Comparison of ENCODE assay signal across 16 mouse cellular contexts in genomic region chr2:60902446-60903137, GRCm38 (mm10).
DNase-seq lines count a peak whose midpoint lies in the region; ATAC-seq and TF ChIP-seq lines count a peak whose summit lies in the region.
"Had no signal": no experiment of that assay in that cellular context is flagged by ENCODE, and none has a peak within 500 bp of the region (broad histone marks: within the 10 kb centered on the region; RNA-seq: fewer than 3 reads in every experiment).

No protein-coding gene starts in this region.

- no peak for TF ChIP-seq POLR2A in myocyte (IDR thresholded peaks at IDR 0.05; ENCODE audit: insufficient read length, low read depth)

- H3K27ac ChIP-seq in heart, embryonic 11.5 days (ENCODE audit: low read depth, low read length) = 0 out of 2 replicates have a peak overlapping the region, but pooled peaks have one; percentile 46
- H3K27ac ChIP-seq in heart, embryonic 10.5 days = no peak overlapping the region
- peak overlapping the region; percentile 79 for H3K27ac ChIP-seq in kidney, embryonic 16.5 days (ENCODE audit: low read length)
- H3K27ac ChIP-seq in stomach, embryonic 16.5 days (ENCODE audit: low read length) = peak overlapping the region; percentile 46; the same call in 1 of the 2 replicates
- no peak overlapping the region; the same call in 1 of the 2 replicates for H3K27ac ChIP-seq in stomach, postnatal 0 days (replicated peaks)
- H3K27ac ChIP-seq: embryonic facial prominence, embryonic 13.5 days; hindbrain, embryonic 15.5 days; layer of hippocampus, adult 2 months had no signal

- ATAC-seq in heart, embryonic 11.5 days (replicated peaks; ENCODE audit: insufficient number of reproducible peaks, low FRiP score, low TSS enrichment) = no peak
- no peak for ATAC-seq in kidney, embryonic 16.5 days (ENCODE audit: low FRiP score, low TSS enrichment)
- no peak for ATAC-seq in stomach, embryonic 16.5 days (ENCODE audit: insufficient read depth, low FRiP score)
- ATAC-seq in stomach, postnatal 0 days (ENCODE audit: low FRiP score, low TSS enrichment) = no peak
- ATAC-seq: forebrain, postnatal 0 days had no signal

- no peak overlapping the region for H3K9ac ChIP-seq in heart, embryonic 11.5 days (ENCODE audit: low read depth, low read length)
- no peak overlapping the region for H3K9ac ChIP-seq in kidney, embryonic 16.5 days (replicated peaks; ENCODE audit: low read length)
- no peak overlapping the region for H3K9ac ChIP-seq in stomach, embryonic 16.5 days (ENCODE audit: low read length)
- no peak overlapping the region for H3K9ac ChIP-seq in stomach, postnatal 0 days (ENCODE audit: low read length)
- H3K9ac ChIP-seq: embryonic facial prominence, embryonic 13.5 days; forebrain, postnatal 0 days; hindbrain, embryonic 15.5 days had no signal

- no peak overlapping the region for H3K4me3 ChIP-seq in heart, embryonic 11.5 days (ENCODE audit: low read depth, low read length)
- no peak overlapping the region for H3K4me3 ChIP-seq in heart, embryonic 10.5 days
- no peak overlapping the region for H3K4me3 ChIP-seq in kidney, embryonic 16.5 days (ENCODE audit: low read length)
- H3K4me3 ChIP-seq in stomach, embryonic 16.5 days (replicated peaks; ENCODE audit: low read length) = no peak overlapping the region
- H3K4me3 ChIP-seq in stomach, postnatal 0 days (ENCODE audit: low read depth, low read length) = no peak overlapping the region
- peak overlapping the region; percentile 17 for H3K4me3 ChIP-seq in myocyte
- H3K4me3 ChIP-seq: embryonic facial prominence, embryonic 13.5 days; hindbrain, embryonic 15.5 days; layer of hippocampus, adult 2 months had no signal

- peaks cover 62% of the 10 kb centered on the region for H3K79me2 ChIP-seq in myocyte (ENCODE audit: control insufficient read depth, insufficient read depth)

- no peak for TF ChIP-seq EP300 in stomach, postnatal 0 days (optimal IDR thresholded peaks at IDR 0.05)

- H3K36me3 ChIP-seq in heart, embryonic 11.5 days (ENCODE audit: control insufficient read depth, insufficient read depth, low read length) = no peaks in the 10 kb centered on the region
- H3K36me3 ChIP-seq in heart, embryonic 10.5 days = no peaks in the 10 kb centered on the region
- H3K36me3 ChIP-seq in kidney, embryonic 16.5 days (ENCODE audit: insufficient read depth, low read length) = no peaks in the 10 kb centered on the region
- no peaks in the 10 kb centered on the region for H3K36me3 ChIP-seq in stomach, embryonic 16.5 days (ENCODE audit: control insufficient read depth, insufficient read depth, low read length)
- H3K36me3 ChIP-seq in stomach, postnatal 0 days (ENCODE audit: control insufficient read depth, insufficient read depth, low read length) = no peaks in the 10 kb centered on the region
- H3K36me3 ChIP-seq in myocyte (ENCODE audit: control insufficient read depth, insufficient read depth) = no peaks in the 10 kb centered on the region
- H3K36me3 ChIP-seq: embryonic facial prominence, embryonic 13.5 days; hindbrain, embryonic 15.5 days had no signal

- WGBS in heart, embryonic 11.5 days (ENCODE audit: insufficient replicate concordance) = 59% methylated on average over 6 of the region's 6 CpGs
- 61% methylated on average over 6 of the region's 6 CpGs for WGBS in heart, embryonic 10.5 days
- 44% methylated on average over 6 of the region's 6 CpGs for WGBS in kidney, embryonic 16.5 days
- 45% methylated on average over 6 of the region's 6 CpGs for WGBS in stomach, embryonic 16.5 days
- WGBS in stomach, postnatal 0 days = 45% methylated on average over 6 of the region's 6 CpGs

- no peak for DNase-seq in heart, embryonic 10.5 days (ENCODE audit: low spot score)
- no peak for DNase-seq in kidney, postnatal 4 days
- no peak for DNase-seq in stomach, postnatal 0 days (ENCODE audit: low spot score)
- DNase-seq in ovary, postnatal 14 days (ENCODE audit: low spot score) = no peak
- DNase-seq: cerebellum, adult 9-11 months; forebrain, postnatal 0 days; left cerebral cortex, postnatal 4 days; midbrain, embryonic 14.5 days; thymus, adult 18-20 months had no signal

- H3K27me3 ChIP-seq in heart, embryonic 11.5 days (ENCODE audit: control insufficient read depth, insufficient read depth, low read length) = no peaks in the 10 kb centered on the region
- H3K27me3 ChIP-seq in heart, embryonic 10.5 days (ENCODE audit: insufficient read depth, poor library complexity, severe bottlenecking) = no peaks in the 10 kb centered on the region
- no peaks in the 10 kb centered on the region for H3K27me3 ChIP-seq in kidney, embryonic 16.5 days (ENCODE audit: insufficient read depth, low read length)
- H3K27me3 ChIP-seq in stomach, embryonic 16.5 days (ENCODE audit: control insufficient read depth, insufficient read depth, low read length) = no peaks in the 10 kb centered on the region
- no peaks in the 10 kb centered on the region for H3K27me3 ChIP-seq in stomach, postnatal 0 days (ENCODE audit: control insufficient read depth, insufficient read depth, low read length)
- H3K27me3 ChIP-seq in myocyte (ENCODE audit: control insufficient read depth, insufficient read depth, insufficient read length) = no peaks in the 10 kb centered on the region
- H3K27me3 ChIP-seq: embryonic facial prominence, embryonic 13.5 days; hindbrain, embryonic 15.5 days had no signal

- H3K4me2 ChIP-seq in heart, embryonic 11.5 days = no peak overlapping the region
- no peak overlapping the region for H3K4me2 ChIP-seq in kidney, embryonic 16.5 days (replicated peaks; ENCODE audit: low read depth, low read length)
- H3K4me2 ChIP-seq in stomach, embryonic 16.5 days (ENCODE audit: low read depth, low read length) = no peak overlapping the region
- H3K4me2 ChIP-seq in stomach, postnatal 0 days (replicated peaks; ENCODE audit: low read depth) = no peak overlapping the region
- H3K4me2 ChIP-seq in myocyte (ENCODE audit: low read depth) = peak overlapping the region; percentile 91
- H3K4me2 ChIP-seq: embryonic facial prominence, embryonic 13.5 days; hindbrain, embryonic 15.5 days had no signal

- peaks cover 21% of the 10 kb centered on the region for H3K4me1 ChIP-seq in heart, embryonic 11.5 days (ENCODE audit: control insufficient read depth, insufficient read depth, low read length)
- peaks cover 42% of the 10 kb centered on the region for H3K4me1 ChIP-seq in heart, embryonic 10.5 days
- H3K4me1 ChIP-seq in kidney, embryonic 16.5 days (ENCODE audit: insufficient read depth, low read length) = peaks cover 37% of the 10 kb centered on the region
- peaks cover 2% of the 10 kb centered on the region; the same call in 1 of the 2 replicates for H3K4me1 ChIP-seq in stomach, embryonic 16.5 days (ENCODE audit: control insufficient read depth, insufficient read depth, low read length)
- H3K4me1 ChIP-seq in stomach, postnatal 0 days (replicated peaks; ENCODE audit: control insufficient read depth, insufficient read depth) = 0 out of 2 replicates have a peak, but pooled peaks cover 2% of the 10 kb centered on the region

- no peak for TF ChIP-seq CTCF in stomach, postnatal 0 days (IDR thresholded peaks at IDR 0.05; ENCODE audit: low read depth)

- H3K9me3 ChIP-seq in heart, embryonic 11.5 days (replicated peaks; ENCODE audit: control insufficient read depth, low read length) = no peaks in the 10 kb centered on the region
- H3K9me3 ChIP-seq in heart, embryonic 10.5 days = no peaks in the 10 kb centered on the region
- H3K9me3 ChIP-seq in kidney, embryonic 16.5 days (ENCODE audit: low read length) = no peaks in the 10 kb centered on the region
- H3K9me3 ChIP-seq in stomach, embryonic 16.5 days (replicated peaks; ENCODE audit: control insufficient read depth, low read length) = no peaks in the 10 kb centered on the region
- H3K9me3 ChIP-seq in stomach, postnatal 0 days (ENCODE audit: control insufficient read depth, low read length) = no peaks in the 10 kb centered on the region
- H3K9me3 ChIP-seq: embryonic facial prominence, embryonic 13.5 days; hindbrain, embryonic 15.5 days had no signal

- no peak overlapping the region for H3ac ChIP-seq in myocyte (ENCODE audit: control insufficient read depth, insufficient read length)

TF ChIP-seq in myocyte, 11 proteins besides CTCF, POLR2A, EP300 and RAD21:
- no peak for TF ChIP-seq CEBPB (IDR thresholded peaks at IDR 0.05; ENCODE audit: insufficient read depth, poor library complexity, severe bottlenecking)
- no peak for TF ChIP-seq POLR2AphosphoS2 (IDR thresholded peaks at IDR 0.05; ENCODE audit: insufficient read length, low read depth)
- TF ChIP-seq SRF (IDR thresholded peaks at IDR 0.05; ENCODE audit: control insufficient read depth, insufficient read length, low read depth) = no peak
- TF ChIP-seq MAX (IDR thresholded peaks at IDR 0.05; ENCODE audit: low read depth) = no peak
- TF ChIP-seq E2F4 (IDR thresholded peaks at IDR 0.05; ENCODE audit: insufficient read depth) = no peak
- TF ChIP-seq TCF12 (IDR thresholded peaks at IDR 0.05; ENCODE audit: insufficient read depth, poor library complexity, severe bottlenecking) = no peak

Comparison
In these comparisons a context has a peak if more than half of its experiments do, and no peak if none do; other contexts are left out.
1. H3K27ac ChIP-seq: peak in heart, embryonic 11.5 days (single experiment), kidney, embryonic 16.5 days (single experiment) and stomach, embryonic 16.5 days (single experiment); none in heart, embryonic 10.5 days (single experiment) and stomach, postnatal 0 days (single experiment).